Mouse (Mus musculus) CH12.LX (cell line): ENCODE measurements around the gene Grem2. TPM values are rescaled to one million over a fixed set of nuclear protein-coding genes. Genes with fewer than 3 reads are reported as not detected.

Source experiments
- DNase-seq: peaks from one replicate; pipeline ENCODE4 v3.0.0-alpha.2; 2013; ENCODE audit errors: extremely low read depth
- H3K27ac ChIP-seq: 2 replicates; pipeline ENCODE4 v1.5.1; 2012; ENCODE audit warnings: low read depth, mild to moderate bottlenecking, control low read depth, moderate library complexity; ENCODE audit not compliant: insufficient read depth
- H3K27me3 ChIP-seq: replicated peaks from 2 replicates; pipeline ENCODE3; 2012; ENCODE audit warnings: inconsistent platforms
- H3K36me3 ChIP-seq, 2 experiments: replicated peaks in 1 of 2; 2 replicates each; pipeline versions ENCODE3 to v1.6.1; 2012; ENCODE audit warnings: inconsistent platforms in 1 of 2, low read length in 1 of 2, mild to moderate bottlenecking in 1 of 2, mixed read lengths in 1 of 2, moderate library complexity in 1 of 2; ENCODE audit not compliant: control insufficient read depth in 1 of 2, insufficient read depth in 1 of 2
- H3K4me1 ChIP-seq, 2 experiments: 2 replicates each; pipeline ENCODE4 v1.6.1; 2012; ENCODE audit warnings: inconsistent platforms in 1 of 2, moderate library complexity in 1 of 2; ENCODE audit not compliant: insufficient read depth in 2 of 2, control insufficient read depth in 1 of 2
- H3K4me2 ChIP-seq: 2 replicates; pipeline ENCODE4 v1.6.1; 2012; ENCODE audit warnings: low read depth, mild to moderate bottlenecking, control low read depth; ENCODE audit not compliant: poor library complexity, insufficient read depth, severe bottlenecking
- H3K4me3 ChIP-seq, 3 experiments: fragments of 150-350 bp in 1 of 3; sonication (generic) in 1 of 3; replicated peaks in 1 of 3; 2 replicates each; pipeline versions ENCODE3 to v1.5.1; 2011 to 2012; ENCODE audit warnings: low read depth in 2 of 3, low read length in 2 of 3, mild to moderate bottlenecking in 2 of 3, moderate library complexity in 2 of 3, control low read depth in 1 of 3, improper control_type of control experiment in 1 of 3, inconsistent platforms in 1 of 3, mixed read lengths in 1 of 3; ENCODE audit not compliant: poor library complexity in 1 of 3
- H3K79me2 ChIP-seq: replicated peaks from 2 replicates; pipeline ENCODE4 v1.6.1; 2012; ENCODE audit warnings: mild to moderate bottlenecking, moderate library complexity; ENCODE audit not compliant: control insufficient read depth, poor library complexity, insufficient read depth, severe bottlenecking; ENCODE audit errors: extremely low read depth
- H3K9ac ChIP-seq: 2 replicates; pipeline ENCODE4 v1.6.1; 2012; ENCODE audit warnings: low read depth, mild to moderate bottlenecking, control low read depth, moderate library complexity; ENCODE audit not compliant: insufficient read depth
- H3K9me3 ChIP-seq: replicated peaks from 2 replicates; pipeline ENCODE3; 2012; ENCODE audit warnings: low read length, inconsistent platforms, mixed read lengths
- CHD2 ChIP-seq: IDR thresholded peaks from 2 replicates; pipeline ENCODE4 v1.6.1; 2011; ENCODE audit warnings: low read length, improper control_type of control experiment
- CTCF ChIP-seq, 2 experiments: IDR thresholded peaks in 1 of 2; conservative IDR thresholded peaks in 1 of 2; 2 replicates each; pipeline ENCODE4 v1.5.1; 2011 to 2012; ENCODE audit warnings: low read depth in 2 of 2, low read length in 2 of 2, improper control_type of control experiment in 1 of 2, inconsistent platforms in 1 of 2, mild to moderate bottlenecking in 1 of 2, moderate library complexity in 1 of 2
- ELF1 ChIP-seq: IDR thresholded peaks from 2 replicates; pipeline ENCODE4 v1.6.1; 2014; ENCODE audit warnings: low read depth, mild to moderate bottlenecking, inconsistent platforms, low read length, improper control_type of control experiment
- EP300 ChIP-seq: IDR thresholded peaks from 2 replicates; pipeline ENCODE4 v1.6.1; 2011; ENCODE audit warnings: low read length, improper control_type of control experiment
- ETS1 ChIP-seq: conservative IDR thresholded peaks from 2 replicates; pipeline ENCODE4 v1.6.1; 2012; ENCODE audit warnings: low read depth, mild to moderate bottlenecking, inconsistent platforms, low read length, improper control_type of control experiment, moderate library complexity
- HCFC1 ChIP-seq: IDR thresholded peaks from 2 replicates; pipeline ENCODE4 v1.6.1; 2012; ENCODE audit warnings: low read depth, mild to moderate bottlenecking, inconsistent platforms, low read length, improper control_type of control experiment
- JUN ChIP-seq: IDR thresholded peaks from 2 replicates; pipeline ENCODE4 v1.6.1; 2011; ENCODE audit warnings: low read depth, mild to moderate bottlenecking, low read length, improper control_type of control experiment, moderate library complexity; ENCODE audit not compliant: insufficient read depth
- NRF1 ChIP-seq: IDR thresholded peaks from 2 replicates; pipeline ENCODE4 v1.6.1; 2014; ENCODE audit warnings: low read depth, mild to moderate bottlenecking, inconsistent platforms, low read length, improper control_type of control experiment, moderate library complexity
- POLR2AphosphoS2 ChIP-seq: IDR thresholded peaks from 2 replicates; pipeline ENCODE4 v1.6.1; 2011; ENCODE audit warnings: low read depth, low read length, improper control_type of control experiment
- RCOR1 ChIP-seq: conservative IDR thresholded peaks from 2 replicates; pipeline ENCODE4 v1.6.1; 2012; ENCODE audit warnings: low read depth, mild to moderate bottlenecking, inconsistent platforms, low read length, improper control_type of control experiment
- SIN3A ChIP-seq: IDR thresholded peaks from 2 replicates; pipeline ENCODE4 v1.6.1; 2012; ENCODE audit warnings: low read length, improper control_type of control experiment, inconsistent platforms
- TBP ChIP-seq: conservative IDR thresholded peaks from 2 replicates; pipeline ENCODE4 v1.6.1; 2011; ENCODE audit warnings: low read depth, low read length, improper control_type of control experiment
- TCF12 ChIP-seq: IDR thresholded peaks from 2 replicates; pipeline ENCODE4 v1.6.1; 2014; ENCODE audit warnings: low read depth, mild to moderate bottlenecking, inconsistent platforms, low read length, improper control_type of control experiment
- ZNF384 ChIP-seq: IDR thresholded peaks from 2 replicates; pipeline ENCODE4 v1.6.1; 2012; ENCODE audit warnings: low read depth, low read length, improper control_type of control experiment, inconsistent platforms
- dilution Hi-C: fragments of 300-500 bp; cut with MboI; formaldehyde crosslinking; loops from 2 replicates; pipeline ENCODE4 v1.14.3; 2020; ENCODE audit warnings: low sequenced_read_pairs; ENCODE audit not compliant: extremely low pct_unique_long_range_greater_than_20kb, extremely low pct_ligation_motif_present
- in situ Hi-C: fragments of 300-500 bp; cut with MboI; formaldehyde crosslinking; loops from 3 replicates; pipeline ENCODE4 v1.14.3; 2019; ENCODE audit warnings: low sequenced_read_pairs, low pct_ligation_motif_present, low pct_unique_long_range_greater_than_20kb, mixed read lengths
- polyA plus RNA-seq: library from polyadenylated mRNA; unstranded; fragments of >175 nt; gene quantifications from 2 replicates; pipeline ENCODE4 v1.2.1, GENCODE M21; 2012; ENCODE audit warnings: low read depth; ENCODE audit not compliant: insufficient read length
- total RNA-seq, 2 experiments: library from RNA; depleted of rRNA; stranded (reverse); fragments of 300-350 nt in 1 of 2; fragments of >200 nt in 1 of 2; gene quantifications; 2 replicates each; pipeline ENCODE4 v1.2.3; 2012 to 2014

Gene Grem2
- total and polyA plus RNA-seq, 3 experiments, result not detected

GRCm38 (mm10) chr1:174918236-174918870, 3.3 kb downstream of the Grem2 start:
- no peaks in the 10 kb centered on the region for H3K4me1 ChIP-seq
- DNase-seq, result no peak
- dilution Hi-C loops, result no loop called here
- H3K79me2 ChIP-seq, result no peaks in the 10 kb centered on the region
- no peak overlapping the region for H3K27ac ChIP-seq
- H3K36me3 ChIP-seq, result no peaks in the 10 kb centered on the region
- no peak overlapping the region for H3K9ac ChIP-seq
- in situ Hi-C loops, result no loop called here
- TF ChIP-seq CTCF (conservative IDR thresholded peaks at IDR 0.05 in 1 of 2, IDR thresholded peaks at IDR 0.05 in 1 of 2; ENCODE audit: low read depth in 2 of 2, low read length in 2 of 2) (peak in 1 of 2 experiments; percentile 5; a peak in 1 of 4 replicates), CHD2 (no peak)
- TF ChIP-seq, all 38 proteins: peak for 1
- no peak overlapping the region for H3K4me3 ChIP-seq
- H3K27me3 ChIP-seq, result no peaks in the 10 kb centered on the region
- H3K9me3 ChIP-seq, result no peaks in the 10 kb centered on the region
- H3K4me2 ChIP-seq, result no peak overlapping the region

GRCm38 (mm10) chr1:174909834-174910233, 11.8 kb downstream of the Grem2 start:
- dilution Hi-C loops, result no loop called here
- Histone ChIP-seq H3K27ac (no peak overlapping the region), H3K79me2 (no peaks in the 10 kb centered on the region), H3K9me3 (no peaks in the 10 kb centered on the region), H3K9ac (no peak overlapping the region), H3K4me1 (no peaks in the 10 kb centered on the region), H3K4me3 (no peak overlapping the region), H3K4me2 (no peak overlapping the region), H3K36me3 (no peaks in the 10 kb centered on the region), H3K27me3 (no peaks in the 10 kb centered on the region)
- no peak for DNase-seq
- in situ Hi-C loops, result no loop called here
- TF ChIP-seq POLR2AphosphoS2, result no peak
- TF ChIP-seq NRF1, result no peak
- TF ChIP-seq EP300, result no peak
- TF ChIP-seq TCF12, result no peak
- TF ChIP-seq ETS1, result no peak
- TF ChIP-seq ZNF384, result no peak
- no peak for TF ChIP-seq JUN

DNA sequence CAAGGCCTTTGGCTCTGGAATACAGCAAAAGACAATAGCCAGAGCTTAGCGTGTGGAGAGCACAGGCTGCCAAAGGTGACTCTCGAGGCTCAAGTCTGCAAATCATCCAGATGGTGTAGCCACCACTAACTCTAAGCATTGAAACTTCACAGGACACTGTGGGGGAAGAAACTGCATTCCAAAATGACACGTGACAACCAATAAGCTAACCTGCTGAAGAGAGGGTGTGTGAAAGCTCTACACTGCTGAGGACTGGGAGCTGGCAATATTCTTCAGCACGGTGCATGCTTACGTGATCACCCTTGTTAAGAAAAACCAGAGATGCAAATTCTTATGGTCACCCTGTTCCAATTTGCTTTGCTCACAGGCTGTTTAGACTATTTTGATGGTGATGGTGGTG, 13.4 kb downstream of the Grem2 start:
- dilution Hi-C loops, result no loop called here
- Histone ChIP-seq H3K9me3 (no peaks in the 10 kb centered on the region), H3K27me3 (no peaks in the 10 kb centered on the region), H3K4me1 (no peaks in the 10 kb centered on the region), H3K79me2 (no peaks in the 10 kb centered on the region), H3K27ac (no peak overlapping the region), H3K4me2 (no peak overlapping the region), H3K4me3 (no peak overlapping the region), H3K9ac (no peak overlapping the region), H3K36me3 (no peaks in the 10 kb centered on the region)
- in situ Hi-C loops, result no loop called here
- no peak for DNase-seq
- no peak for TF ChIP-seq POLR2AphosphoS2
- TF ChIP-seq SIN3A, result no peak
- no peak for TF ChIP-seq RCOR1
- no peak for TF ChIP-seq ETS1
- no peak for TF ChIP-seq ELF1
- TF ChIP-seq TBP, result no peak
- TF ChIP-seq HCFC1, result no peak
